Mouse (Mus musculus) hindbrain, embryonic 10.5 days (tissue): ENCODE measurements around the gene Pex6. TPM values are rescaled to one million over a fixed set of nuclear protein-coding genes. Genes with fewer than 3 reads are reported as not detected.
A peak's percentile ranks its signal among the peaks of the same experiment; 100 is the strongest.
"Not testable (repeated sequence)": the region's sequence is repeated elsewhere in the genome, so short reads cannot be mapped to it uniquely, and the experiment has no call there.

Experiments
- DNase-seq: peaks from one replicate; pipeline ENCODE4 v3.0.0-alpha.2; 2017; ENCODE audit warnings: low spot score
- H3K27ac ChIP-seq: fragments of 300-500 bp; sonication (generic); 2 replicates; pipeline ENCODE4 v1.5.1; 2016; ENCODE audit warnings: mild to moderate bottlenecking, moderate library complexity
- H3K27me3 ChIP-seq: fragments of 300-500 bp; sonication (generic); 2 replicates; pipeline ENCODE4 v1.6.1; 2016; ENCODE audit warnings: mild to moderate bottlenecking; ENCODE audit not compliant: poor library complexity, insufficient read depth, severe bottlenecking
- H3K36me3 ChIP-seq: fragments of 300-500 bp; sonication (generic); 2 replicates; pipeline ENCODE4 v1.6.1; 2016; ENCODE audit warnings: mild to moderate bottlenecking, moderate library complexity
- H3K4me1 ChIP-seq: fragments of 300-500 bp; sonication (generic); replicated peaks from 2 replicates; pipeline ENCODE4 v1.6.1; 2016; ENCODE audit warnings: mild to moderate bottlenecking
- H3K4me3 ChIP-seq: fragments of 300-500 bp; sonication (generic); 2 replicates; pipeline ENCODE4 v1.5.1; 2016; ENCODE audit warnings: mild to moderate bottlenecking, moderate library complexity
- H3K9me3 ChIP-seq: fragments of 300-500 bp; sonication (generic); 2 replicates; pipeline ENCODE4 v1.6.1; 2016; ENCODE audit warnings: mild to moderate bottlenecking, moderate library complexity
- WGBS: fragments of 180-500 bp; shearing (Covaris S2); methylation state at CpG from one replicate; pipeline ENCODE4 v1.1.7; 2016; 5-methylcytosine and 5-hydroxymethylcytosine counted together
- polyA plus RNA-seq: library from polyadenylated mRNA; unstranded; fragments of >200 nt; fragmentation: Nextera tagmentation; extraction: Ambion mirVana; gene quantifications from 2 replicates; pipeline ENCODE4 v1.2.1, GENCODE M21; 2016

The Pex6 gene
- polyA plus RNA-seq, 1 experiment from 2014 or later: 25.7 TPM

GRCm38 (mm10) chr17:46749282-46749681 lies 38.0 kb downstream of the Pex6 start:
- H3K27ac ChIP-seq: no peak overlapping the region
- H3K4me3 ChIP-seq: no peak overlapping the region
- H3K36me3 ChIP-seq: peaks cover 43% of the 10 kb centered on the region
- H3K27me3 ChIP-seq: no peaks in the 10 kb centered on the region
- WGBS: 90% methylated on average over 5 of the region's 5 CpGs
- peaks cover 18% of the 10 kb centered on the region for H3K4me1 ChIP-seq
- H3K9me3 ChIP-seq: no peaks in the 10 kb centered on the region
- DNase-seq: no peak

DNA sequence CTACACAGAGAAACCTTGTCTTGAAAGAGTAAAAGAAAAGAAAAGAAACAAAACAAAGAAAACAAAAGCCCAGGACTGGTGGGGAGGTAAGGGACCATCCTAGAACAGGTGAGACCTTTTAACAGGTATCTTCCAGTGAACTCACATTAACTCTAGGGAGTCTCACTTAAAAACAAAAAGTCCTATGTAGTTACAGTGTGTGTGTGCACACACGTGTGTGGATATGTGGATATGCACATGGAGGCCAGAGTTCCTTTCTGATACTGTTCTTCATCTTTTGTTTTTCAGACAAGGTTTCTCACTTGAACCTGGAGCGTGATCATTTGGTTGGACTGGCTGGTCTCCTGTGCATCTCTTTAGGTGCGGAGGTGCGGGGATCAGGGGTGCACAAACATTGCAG lies 39.3 kb downstream of the Pex6 start:
- Histone ChIP-seq H3K27ac (peak overlapping the region; percentile 89; the same call in 1 of the 2 replicates), H3K4me3 (peak overlapping the region; percentile 76)

GRCm38 (mm10) chr17:46751056-46751793 lies 40.0 kb downstream of the Pex6 start:
- no peaks in the 10 kb centered on the region for H3K27me3 ChIP-seq
- peak overlapping the region; percentile 89 for H3K27ac ChIP-seq
- H3K4me3 ChIP-seq: peak overlapping the region; percentile 76
- H3K9me3 ChIP-seq: peaks cover 3% of the 10 kb centered on the region; the same call in 1 of the 2 replicates
- 34% methylated on average over 16 of the region's 16 CpGs for WGBS
- DNase-seq: no peak
- H3K36me3 ChIP-seq: peaks cover 25% of the 10 kb centered on the region
- peaks cover 21% of the 10 kb centered on the region for H3K4me1 ChIP-seq

More for the DNA sequence above, 39.3 kb downstream of the Pex6 start:
- WGBS: 93% methylated on average over 4 of the region's 4 CpGs
- DNase-seq: no peak
- Histone ChIP-seq H3K4me1 (peaks cover 18% of the 10 kb centered on the region), H3K9me3 (peaks cover 3% of the 10 kb centered on the region; the same call in 1 of the 2 replicates), H3K36me3 (peaks cover 31% of the 10 kb centered on the region), H3K27me3 (no peaks in the 10 kb centered on the region)

DNA sequence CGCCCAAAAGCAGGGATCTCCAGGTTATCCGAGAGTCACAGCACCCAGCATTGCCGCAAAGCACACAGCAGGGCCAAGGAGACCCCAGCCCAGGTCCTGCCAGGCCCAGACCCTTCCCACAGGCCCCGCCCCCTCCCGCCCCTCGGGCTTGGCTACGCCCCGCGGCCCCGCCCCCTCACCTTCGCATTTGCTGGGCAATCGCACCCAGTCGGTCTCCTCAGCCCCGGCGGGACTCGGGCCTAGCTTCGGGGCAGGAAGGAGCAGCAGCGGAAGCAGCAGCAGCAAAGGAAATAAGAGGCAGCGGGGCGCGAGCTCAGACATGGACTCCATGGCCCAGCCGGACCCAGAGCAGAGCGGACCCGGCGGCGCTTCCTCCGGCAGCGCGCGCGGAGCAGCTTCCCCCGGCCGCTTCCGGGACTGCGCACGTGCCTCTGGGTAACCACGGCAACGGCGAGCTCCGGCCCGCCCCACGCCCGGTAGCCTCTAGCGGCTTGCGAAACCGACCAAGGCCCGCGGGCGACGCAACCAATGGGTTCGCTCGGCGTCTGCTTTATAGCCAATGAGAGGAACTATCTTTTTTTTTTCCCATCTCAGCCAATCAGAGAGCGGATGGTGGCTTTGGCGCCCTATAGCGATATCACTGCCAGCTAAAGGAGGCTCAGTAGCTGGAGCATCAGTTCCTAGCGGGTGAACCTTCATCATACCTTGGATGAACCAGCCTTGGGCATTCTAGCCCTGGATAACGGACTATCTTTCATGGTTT lies 40.7 kb downstream of the Pex6 start, which contains the start of gene Cnpy3:
TSS of gene Cnpy3 (minus strand) at position 421 of the 763 bp plus-strand sequence.
- peak within 1 kb of the TSS; percentile 89 for H3K27ac ChIP-seq
- H3K4me1 ChIP-seq: peaks cover 23% of the 10 kb centered on the region
- WGBS: under 1% methylated on average over 58 of the region's 58 CpGs
- peak; percentile 99 for DNase-seq
- H3K4me3 ChIP-seq: peak within 1 kb of the TSS; percentile 76
- peaks cover 17% of the 10 kb centered on the region for H3K36me3 ChIP-seq
- no peaks in the 10 kb centered on the region for H3K27me3 ChIP-seq
- peaks cover 3% of the 10 kb centered on the region; the same call in 1 of the 2 replicates for H3K9me3 ChIP-seq

DNA sequence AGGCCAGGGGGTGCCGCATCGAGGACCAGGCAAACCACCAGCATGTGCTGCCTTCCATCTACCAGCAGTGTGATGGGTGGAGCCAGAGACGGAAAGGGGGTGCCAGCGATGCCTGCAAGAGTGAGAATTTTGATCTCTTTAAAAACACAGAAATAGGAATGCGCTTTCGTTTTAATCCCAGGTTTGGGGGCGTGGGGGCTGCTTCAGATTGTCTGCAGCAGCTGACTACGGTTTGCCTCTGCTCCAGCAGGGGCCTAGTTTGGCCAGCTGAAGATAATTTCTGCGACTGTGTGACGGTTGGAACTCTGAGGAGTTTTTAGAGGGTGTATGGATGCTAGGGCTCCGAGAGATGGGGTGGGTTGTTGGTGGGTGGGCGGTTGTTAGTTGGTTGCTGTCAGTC lies 47.5 kb downstream of the Pex6 start:
- Histone ChIP-seq H3K9me3 (peaks cover 3% of the 10 kb centered on the region; the same call in 1 of the 2 replicates), H3K27ac (no peak overlapping the region), H3K36me3 (no peaks in the 10 kb centered on the region), H3K4me3 (no peak overlapping the region), H3K27me3 (no peaks in the 10 kb centered on the region), H3K4me1 (peaks cover 5% of the 10 kb centered on the region; the same call in 1 of the 2 replicates)
- WGBS: 82% methylated on average over 12 of the region's 12 CpGs
- no peak for DNase-seq

- Histone ChIP-seq H3K27ac (no peak within 1 kb of the TSS), H3K36me3 (no peaks in the 10 kb centered on the region), H3K4me3 (no peak within 1 kb of the TSS), H3K9me3 (no peaks in the 10 kb centered on the region), H3K4me1 (peaks cover 5% of the 10 kb centered on the region; the same call in 1 of the 2 replicates), H3K27me3 (no peaks in the 10 kb centered on the region)
- 63% methylated on average over 2 of the region's 2 CpGs for WGBS
- no peak for DNase-seq
Observed at GRCm38 (mm10) chr17:46763544-46763943, 52.3 kb downstream of the Pex6 start, which contains the start of gene Ptcra. Gene Ptcra (minus strand): TSS chr17:46763712.

DNA sequence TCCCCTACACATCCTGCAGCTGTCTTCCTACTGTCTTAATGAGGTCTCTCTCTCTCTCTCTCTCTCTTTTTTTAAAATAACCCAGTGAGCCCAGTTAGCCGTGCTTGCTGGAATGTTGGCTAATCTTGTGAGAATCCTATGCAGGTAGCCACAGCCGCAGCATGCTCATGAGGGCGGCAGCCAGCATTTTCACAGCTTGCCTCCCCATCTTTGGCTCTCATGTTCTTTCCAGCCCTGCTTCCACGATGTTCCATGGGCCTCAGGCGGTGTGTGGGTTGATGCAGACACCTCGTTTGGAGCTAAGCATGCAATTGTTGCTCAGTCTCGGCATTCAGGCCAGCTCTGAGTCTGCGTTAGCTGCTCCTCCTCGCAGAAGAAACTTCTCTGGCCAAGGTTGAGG lies 53.7 kb downstream of the Pex6 start:
- H3K27me3 ChIP-seq, H3K36me3 ChIP-seq, H3K9me3 ChIP-seq, DNase-seq, H3K4me3 ChIP-seq, H3K4me1 ChIP-seq, H3K27ac ChIP-seq: not testable (repeated sequence)
- WGBS: 72% methylated on average over 9 of the region's 9 CpGs

DNA sequence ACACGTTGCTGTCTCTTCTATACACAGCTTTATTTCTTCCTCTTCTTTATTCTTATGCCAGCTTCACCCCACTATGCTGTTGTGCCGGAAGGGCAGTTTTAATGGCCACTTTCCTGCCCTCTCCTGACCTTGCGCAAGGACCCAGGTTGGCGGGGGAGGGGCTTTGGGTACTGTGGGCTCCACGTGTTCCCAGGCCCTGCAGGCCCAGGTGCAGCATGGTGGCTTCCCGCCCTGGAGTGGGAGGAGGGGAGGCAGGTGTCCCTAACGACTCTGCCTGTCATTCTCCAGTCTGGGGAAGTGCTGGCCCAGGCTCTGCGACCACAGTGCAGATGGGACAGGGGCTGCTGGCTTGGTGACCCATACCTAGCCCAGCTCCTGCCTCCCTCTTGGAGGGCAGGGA lies 56.6 kb downstream of the Pex6 start:
- Histone ChIP-seq H3K9me3 (no peaks in the 10 kb centered on the region), H3K4me1 (peaks cover 16% of the 10 kb centered on the region), H3K4me3 (no peak overlapping the region), H3K27me3 (no peaks in the 10 kb centered on the region), H3K36me3 (no peaks in the 10 kb centered on the region), H3K27ac (no peak overlapping the region)
- WGBS: 59% methylated on average over 8 of the region's 8 CpGs
- no peak for DNase-seq

GRCm38 (mm10) chr17:46770546-46770945 lies 59.3 kb downstream of the Pex6 start:
- Histone ChIP-seq H3K27me3 (no peaks in the 10 kb centered on the region), H3K4me3 (no peak overlapping the region), H3K27ac (no peak overlapping the region), H3K9me3 (no peaks in the 10 kb centered on the region), H3K36me3 (peaks cover 17% of the 10 kb centered on the region), H3K4me1 (peaks cover 28% of the 10 kb centered on the region)
- DNase-seq: no peak
- WGBS: 92% methylated on average over 11 of the region's 11 CpGs

GRCm38 (mm10) chr17:46771025-46771424 lies 59.8 kb downstream of the Pex6 start:
- H3K27me3 ChIP-seq: no peaks in the 10 kb centered on the region
- no peak overlapping the region for H3K4me3 ChIP-seq
- WGBS: 86% methylated on average over 4 of the region's 4 CpGs
- DNase-seq: no peak
- no peak overlapping the region for H3K27ac ChIP-seq
- peaks cover 22% of the 10 kb centered on the region for H3K36me3 ChIP-seq
- H3K9me3 ChIP-seq: no peaks in the 10 kb centered on the region
- H3K4me1 ChIP-seq: peaks cover 28% of the 10 kb centered on the region

- DNase-seq: no peak
- Histone ChIP-seq H3K9me3 (no peaks in the 10 kb centered on the region), H3K4me3 (peak overlapping the region; percentile 75), H3K36me3 (peaks cover 28% of the 10 kb centered on the region), H3K27ac (peak overlapping the region; percentile 90; the same call in 1 of the 2 replicates), H3K4me1 (peaks cover 28% of the 10 kb centered on the region), H3K27me3 (no peaks in the 10 kb centered on the region)
- 63% methylated on average over 17 of the region's 17 CpGs for WGBS
Observed at GRCm38 (mm10) chr17:46771616-46772015, 60.4 kb downstream of the Pex6 start.

- no peaks in the 10 kb centered on the region for H3K27me3 ChIP-seq
- H3K4me1 ChIP-seq: peaks cover 28% of the 10 kb centered on the region
- peak overlapping the region; percentile 75 for H3K4me3 ChIP-seq
- peak overlapping the region; percentile 90 for H3K27ac ChIP-seq
- WGBS: 12% methylated on average over 5 of the region's 5 CpGs
- H3K36me3 ChIP-seq: peaks cover 32% of the 10 kb centered on the region
- H3K9me3 ChIP-seq: no peaks in the 10 kb centered on the region
- DNase-seq: no peak
Observed at GRCm38 (mm10) chr17:46772038-46772403, 60.8 kb downstream of the Pex6 start.
